Mouse (Mus musculus): ENCODE data around the gene Hrc. TPM values are rescaled to one million over a fixed set of nuclear protein-coding genes. Genes with fewer than 3 reads are reported as not detected.
A peak's percentile ranks its signal among the peaks of the same experiment; 100 is the strongest.

Gene Hrc
- total and polyA plus RNA-seq, 2 experiments from 2014 or later, result 0.26 to 0.34 TPM

DNA sequence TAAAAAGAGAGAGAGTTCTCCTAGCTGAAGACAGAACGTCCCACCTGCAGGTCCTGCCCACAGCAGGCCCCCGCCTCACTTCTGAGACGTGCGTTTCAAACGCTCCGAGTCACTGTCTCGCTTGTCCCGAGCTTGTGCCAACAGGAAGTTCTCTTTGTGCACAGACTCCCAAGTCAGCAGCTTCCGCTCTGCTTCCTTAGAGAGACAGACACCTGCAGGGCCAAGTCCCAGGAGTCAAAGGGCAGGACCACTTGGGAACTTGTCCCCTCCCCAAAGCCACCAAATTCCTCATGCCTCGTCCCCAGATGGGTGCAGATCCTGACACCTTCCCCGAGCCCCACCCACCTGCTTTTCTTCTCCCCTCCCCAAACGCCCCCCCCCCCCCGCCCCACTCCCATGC, 30.2 kb upstream of the Hrc start:
- Histone ChIP-seq H3K36me3 (ENCODE audit: insufficient read depth, low read length) (0 out of 2 replicates have a peak, but pooled peaks cover 5% of the 10 kb centered on the region), H3K9ac (replicated peaks; ENCODE audit: low read length) (peak overlapping the region; percentile 24), H3K27ac (no peak overlapping the region), H3K4me2 (ENCODE audit: low read depth, low read length) (peak overlapping the region; percentile 41), H3K4me1 (ENCODE audit: insufficient read depth, low read length) (no peaks in the 10 kb centered on the region; the same call in 1 of the 2 replicates), H3K27me3 (ENCODE audit: insufficient read depth, low read length) (no peaks in the 10 kb centered on the region), H3K4me3 (ENCODE audit: low read length) (peak overlapping the region; percentile 14; the same call in 1 of the 2 replicates), H3K9me3 (ENCODE audit: low read length) (no peaks in the 10 kb centered on the region)
- 20% methylated on average over 11 of the region's 13 CpGs for WGBS
- TF ChIP-seq CTCF (IDR thresholded peaks at IDR 0.05; ENCODE audit: low read depth), result no peak
- DNase-seq (ENCODE audit: low spot score) (no peak), ATAC-seq (peak; percentile 18; the same call in 1 of the 2 replicates)

DNA sequence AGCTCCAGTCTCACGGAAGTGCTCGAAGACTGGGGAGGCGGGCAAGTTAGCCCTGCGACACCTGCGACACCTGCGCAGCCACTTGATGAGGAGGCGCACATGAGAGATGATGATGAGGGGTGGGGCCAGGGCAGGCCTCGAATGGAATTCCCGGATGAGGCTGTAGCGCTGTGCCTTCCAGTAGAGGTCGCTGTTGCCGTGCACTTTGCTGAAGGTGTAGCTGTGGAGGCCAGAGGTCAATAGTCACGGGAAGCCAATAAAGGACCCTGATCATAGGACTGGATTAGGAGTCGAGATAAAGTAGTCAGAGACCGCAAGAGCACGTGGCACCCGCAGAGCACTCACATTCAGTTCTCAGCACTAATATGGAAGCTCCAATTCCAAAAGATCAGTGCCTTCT, 29.8 kb upstream of the Hrc start:
- peak; percentile 83 for DNase-seq (ENCODE audit: low spot score)
- no peaks in the 10 kb centered on the region for H3K27me3 ChIP-seq (ENCODE audit: insufficient read depth, low read length)
- peak overlapping the region; percentile 14; the same call in 1 of the 2 replicates for H3K4me3 ChIP-seq (ENCODE audit: low read length)
- H3K27ac ChIP-seq, result no peak overlapping the region
- H3K9me3 ChIP-seq (ENCODE audit: low read length), result no peaks in the 10 kb centered on the region
- H3K4me2 ChIP-seq (ENCODE audit: low read depth, low read length), result peak overlapping the region; percentile 41
- ATAC-seq, result peak; percentile 52
- peak; percentile 92 for TF ChIP-seq CTCF (IDR thresholded peaks at IDR 0.05; ENCODE audit: low read depth)
- H3K36me3 ChIP-seq (ENCODE audit: insufficient read depth, low read length), result 0 out of 2 replicates have a peak, but pooled peaks cover 5% of the 10 kb centered on the region
- no peak overlapping the region for H3K9ac ChIP-seq (replicated peaks; ENCODE audit: low read length)
- 11% methylated on average over 17 of the region's 17 CpGs for WGBS
- H3K4me1 ChIP-seq (ENCODE audit: insufficient read depth, low read length), result no peaks in the 10 kb centered on the region; the same call in 1 of the 2 replicates

DNA sequence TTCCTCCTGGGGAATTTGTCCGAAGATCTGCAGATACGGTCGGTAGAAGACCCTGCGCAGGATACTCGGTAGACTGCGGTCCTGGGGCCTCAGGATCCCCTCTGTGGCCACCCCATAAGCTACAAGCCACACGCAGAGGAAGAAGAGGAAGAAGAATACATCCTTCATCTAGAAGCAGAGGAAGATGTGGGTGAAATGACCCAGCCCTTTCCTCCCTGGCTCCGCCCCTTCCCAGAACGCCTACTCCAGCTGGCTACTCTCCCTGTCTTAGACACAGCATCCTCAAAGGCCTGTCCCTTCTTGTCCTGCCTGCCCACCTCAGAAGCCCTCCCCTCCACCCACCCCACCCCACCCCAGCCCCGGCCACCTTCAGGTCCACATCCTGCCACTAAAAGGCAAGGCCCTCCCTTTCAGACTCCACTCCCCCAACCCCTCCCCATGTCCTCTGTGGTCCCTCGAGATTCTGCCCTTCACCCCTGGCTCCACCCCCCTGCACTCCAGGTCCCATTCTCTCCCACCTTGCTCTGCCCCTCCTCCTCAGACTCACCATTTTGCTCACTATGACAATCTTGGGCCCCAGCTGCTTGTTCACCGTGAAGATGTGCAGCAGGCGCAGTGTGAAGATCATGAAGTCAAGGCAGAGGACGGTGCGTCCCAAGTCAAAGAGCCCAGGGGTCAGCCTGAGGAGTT, 26.4 kb upstream of the Hrc start:
- 73% methylated on average over 14 of the region's 15 CpGs for WGBS
- Histone ChIP-seq H3K4me3 (ENCODE audit: low read length) (no peak overlapping the region), H3K27me3 (ENCODE audit: insufficient read depth, low read length) (no peaks in the 10 kb centered on the region), H3K9me3 (ENCODE audit: low read length) (no peaks in the 10 kb centered on the region), H3K4me2 (ENCODE audit: low read depth, low read length) (no peak overlapping the region), H3K9ac (replicated peaks; ENCODE audit: low read length) (no peak overlapping the region), H3K4me1 (ENCODE audit: insufficient read depth, low read length) (peaks cover 6% of the 10 kb centered on the region; the same call in 1 of the 2 replicates), H3K27ac (no peak overlapping the region), H3K36me3 (ENCODE audit: insufficient read depth, low read length) (0 out of 2 replicates have a peak, but pooled peaks cover 5% of the 10 kb centered on the region)
- TF ChIP-seq CTCF (IDR thresholded peaks at IDR 0.05; ENCODE audit: low read depth), result no peak
- ATAC-seq (no peak), DNase-seq (ENCODE audit: low spot score) (no peak)

- Histone ChIP-seq H3K4me1 (ENCODE audit: insufficient read depth, low read length) (peaks cover 6% of the 10 kb centered on the region; the same call in 1 of the 2 replicates), H3K4me3 (ENCODE audit: low read length) (no peak overlapping the region), H3K4me2 (ENCODE audit: low read depth, low read length) (no peak overlapping the region), H3K36me3 (ENCODE audit: insufficient read depth, low read length) (0 out of 2 replicates have a peak, but pooled peaks cover 5% of the 10 kb centered on the region), H3K27ac (no peak overlapping the region), H3K27me3 (ENCODE audit: insufficient read depth, low read length) (no peaks in the 10 kb centered on the region), H3K9me3 (ENCODE audit: low read length) (no peaks in the 10 kb centered on the region), H3K9ac (replicated peaks; ENCODE audit: low read length) (no peak overlapping the region)
- peak; percentile 73 for TF ChIP-seq CTCF (IDR thresholded peaks at IDR 0.05; ENCODE audit: low read depth)
- peak; percentile 39; the same call in 1 of the 2 replicates for ATAC-seq
- DNase-seq (ENCODE audit: low spot score), result peak; percentile 71
- WGBS, result 7% methylated on average over 9 of the region's 9 CpGs
Measured at GRCm38 (mm10) chr7:45309455-45309854, 25.6 kb upstream of the Hrc start.

- Histone ChIP-seq H3K4me3 (ENCODE audit: low read length) (no peak overlapping the region), H3K4me2 (ENCODE audit: low read depth, low read length) (no peak overlapping the region), H3K9ac (replicated peaks; ENCODE audit: low read length) (no peak overlapping the region), H3K36me3 (ENCODE audit: insufficient read depth, low read length) (peaks cover 5% of the 10 kb centered on the region; the same call in 1 of the 2 replicates), H3K27ac (no peak overlapping the region), H3K9me3 (ENCODE audit: low read length) (no peaks in the 10 kb centered on the region), H3K27me3 (ENCODE audit: insufficient read depth, low read length) (no peaks in the 10 kb centered on the region), H3K4me1 (ENCODE audit: insufficient read depth, low read length) (peaks cover 6% of the 10 kb centered on the region; the same call in 1 of the 2 replicates)
- no peak for TF ChIP-seq CTCF (IDR thresholded peaks at IDR 0.05; ENCODE audit: low read depth)
- WGBS, result 74% methylated on average over 8 of the region's 8 CpGs
- DNase-seq (ENCODE audit: low spot score) (no peak), ATAC-seq (no peak)
Measured at GRCm38 (mm10) chr7:45312023-45312422, 23.1 kb upstream of the Hrc start.

DNA sequence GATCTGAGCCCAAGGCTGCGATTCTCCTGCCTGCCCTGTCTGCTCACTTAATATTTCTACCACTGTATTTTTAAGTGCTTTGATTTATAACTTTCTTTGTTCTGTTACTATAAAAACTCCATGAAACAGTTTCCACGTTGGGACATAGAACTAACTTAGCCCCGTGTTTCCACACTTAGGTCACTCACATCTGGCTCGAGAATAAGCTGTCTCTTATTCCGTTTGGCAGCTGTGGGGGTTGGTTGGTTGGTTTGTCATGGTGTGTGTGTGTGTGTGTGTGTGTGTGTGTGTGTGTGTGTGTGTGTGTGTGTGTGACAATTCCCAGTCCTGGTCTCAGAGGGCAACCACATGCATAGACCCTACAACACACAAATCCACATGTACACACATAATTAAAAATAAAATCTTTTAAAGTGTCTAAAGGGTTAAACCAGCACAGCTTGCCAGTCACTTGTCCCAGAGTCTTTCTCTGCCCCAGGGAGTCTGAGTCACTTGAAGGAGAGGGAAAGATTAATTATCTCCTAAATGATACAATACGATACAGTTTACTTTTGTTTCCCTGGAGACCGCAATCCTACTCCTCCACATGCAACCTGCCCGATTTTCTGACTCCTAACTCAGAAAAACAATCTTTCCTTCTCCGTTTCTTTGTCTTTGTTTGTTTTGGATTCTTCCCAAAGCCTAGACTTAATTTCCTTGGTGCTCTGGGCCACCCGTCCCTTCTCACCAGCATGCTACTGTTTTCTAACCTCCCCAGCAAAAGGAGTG, 22.2 kb upstream of the Hrc start:
- peaks cover 6% of the 10 kb centered on the region; the same call in 1 of the 2 replicates for H3K4me1 ChIP-seq (ENCODE audit: insufficient read depth, low read length)
- DNase-seq (ENCODE audit: low spot score) (no peak), ATAC-seq (no peak)
- H3K9ac ChIP-seq (replicated peaks; ENCODE audit: low read length), result no peak overlapping the region
- no peak overlapping the region for H3K4me3 ChIP-seq (ENCODE audit: low read length)
- H3K27ac ChIP-seq, result no peak overlapping the region
- H3K27me3 ChIP-seq (ENCODE audit: insufficient read depth, low read length), result no peaks in the 10 kb centered on the region
- no peaks in the 10 kb centered on the region for H3K9me3 ChIP-seq (ENCODE audit: low read length)
- no peak overlapping the region for H3K4me2 ChIP-seq (ENCODE audit: low read depth, low read length)
- WGBS, result 22% methylated on average over 10 of the region's 10 CpGs
- TF ChIP-seq CTCF (IDR thresholded peaks at IDR 0.05; ENCODE audit: low read depth), result no peak
- peaks cover 5% of the 10 kb centered on the region; the same call in 1 of the 2 replicates for H3K36me3 ChIP-seq (ENCODE audit: insufficient read depth, low read length)

Data from hindbrain, postnatal 0 days (tissue).